Mouse (Mus musculus) forebrain, embryonic 14.5 days (tissue): ENCODE measurements around the gene Ces3b. TPM values are rescaled to one million over a fixed set of nuclear protein-coding genes. Genes with fewer than 3 reads are reported as not detected.

Experiments used
- ATAC-seq: fragments of 200-750 bp; cut with Nextera tagmentation; 2 replicates; pipeline ENCODE4 v1.8.0; 2017; ENCODE audit warnings: mild to moderate bottlenecking, moderate library complexity
- DNase-seq: peaks from one replicate; pipeline ENCODE4 v3.0.0-alpha.2; 2015; ENCODE audit warnings: low spot score
- H3K27ac ChIP-seq: fragments of 300-500 bp; sonication (generic); 2 replicates; pipeline ENCODE4 v1.5.1; 2014; ENCODE audit warnings: low read depth, mild to moderate bottlenecking, control low read depth, low read length, moderate library complexity
- H3K27me3 ChIP-seq: fragments of 300-500 bp; sonication (generic); replicated peaks from 2 replicates; pipeline ENCODE4 v1.6.1; 2014; ENCODE audit warnings: low read length, control low read depth, mixed read lengths; ENCODE audit not compliant: control insufficient read depth, insufficient read depth
- H3K36me3 ChIP-seq: fragments of 300-500 bp; sonication (generic); 2 replicates; pipeline ENCODE4 v1.6.1; 2014; ENCODE audit warnings: low read length, control low read depth; ENCODE audit not compliant: control insufficient read depth, insufficient read depth
- H3K4me1 ChIP-seq: fragments of 300-500 bp; sonication (generic); 2 replicates; pipeline ENCODE4 v1.6.1; 2014; ENCODE audit warnings: antibody characterized with exemption, low read length, control low read depth; ENCODE audit not compliant: control insufficient read depth, insufficient read depth
- H3K4me2 ChIP-seq: fragments of 300-500 bp; sonication (generic); 2 replicates; pipeline ENCODE4 v1.6.1; 2014; ENCODE audit warnings: mild to moderate bottlenecking, control low read depth, low read length
- H3K4me3 ChIP-seq: fragments of 300-500 bp; sonication (generic); 2 replicates; pipeline ENCODE4 v1.5.1; 2014; ENCODE audit warnings: low read depth, low read length, control low read depth
- H3K9ac ChIP-seq: fragments of 300-500 bp; sonication (generic); 2 replicates; pipeline ENCODE4 v1.6.1; 2014; ENCODE audit warnings: mild to moderate bottlenecking, low read length, control low read depth, moderate library complexity
- H3K9me3 ChIP-seq: fragments of 300-500 bp; sonication (generic); replicated peaks from 2 replicates; pipeline ENCODE4 v1.6.1; 2016; ENCODE audit warnings: low read length, control low read depth, mixed read lengths; ENCODE audit not compliant: control insufficient read depth
- WGBS: fragments of 180-500 bp; shearing (Covaris S2); extraction: QIAGEN DNeasy Blood & Tissue Kit; methylation state at CpG from one replicate; pipeline ENCODE4 v1.1.7; 2014; 5-methylcytosine and 5-hydroxymethylcytosine counted together
- polyA plus RNA-seq: library from polyadenylated mRNA; unstranded; fragments of >200 nt; fragmentation: Nextera tagmentation; extraction: Ambion mirVana; gene quantifications from 2 replicates; pipeline ENCODE4 v1.2.1, GENCODE M21; 2014

Ces3b gene
- polyA plus RNA-seq, 1 experiment from 2014 or later = not detected

- Histone ChIP-seq H3K27ac (no peak overlapping the region), H3K36me3 (no peaks in the 10 kb centered on the region), H3K9me3 (no peaks in the 10 kb centered on the region), H3K4me2 (no peak overlapping the region), H3K4me3 (no peak overlapping the region), H3K27me3 (no peaks in the 10 kb centered on the region), H3K9ac (no peak overlapping the region), H3K4me1 (no peaks in the 10 kb centered on the region)
- ATAC-seq (no peak), DNase-seq (no peak)
- WGBS = 83% methylated on average over 3 of the region's 3 CpGs
These were observed 20.7 kb downstream of the Ces3b start for GRCm38 (mm10) chr8:105104220-105104619.

GRCm38 (mm10) chr8:105129864-105130263 lies 46.3 kb downstream of the Ces3b start:
- ATAC-seq (no peak), DNase-seq (no peak)
- 87% methylated on average over 9 of the region's 9 CpGs for WGBS
- Histone ChIP-seq H3K9ac (no peak overlapping the region), H3K9me3 (no peaks in the 10 kb centered on the region), H3K36me3 (no peaks in the 10 kb centered on the region), H3K4me3 (no peak overlapping the region), H3K4me1 (no peaks in the 10 kb centered on the region), H3K4me2 (no peak overlapping the region), H3K27me3 (no peaks in the 10 kb centered on the region), H3K27ac (no peak overlapping the region)

GRCm38 (mm10) chr8:105131509-105131908 lies 48.0 kb downstream of the Ces3b start, which contains the start of gene Ces4a:
Gene Ces4a (plus strand): TSS chr8:105131800.
- Histone ChIP-seq H3K27me3 (no peaks in the 10 kb centered on the region), H3K36me3 (no peaks in the 10 kb centered on the region), H3K4me3 (no peak within 1 kb of the TSS), H3K9ac (no peak within 1 kb of the TSS), H3K4me1 (no peaks in the 10 kb centered on the region), H3K9me3 (no peaks in the 10 kb centered on the region), H3K27ac (no peak within 1 kb of the TSS), H3K4me2 (no peak within 1 kb of the TSS)
- DNase-seq (no peak), ATAC-seq (no peak)
- WGBS = 90% methylated on average over 5 of the region's 5 CpGs

- 27% methylated on average over 4 of the region's 4 CpGs for WGBS
These were observed 54.9 kb downstream of the Ces3b start for GRCm38 (mm10) chr8:105138423-105138822.

GRCm38 (mm10) chr8:105142395-105142794 lies 58.8 kb downstream of the Ces3b start:
- Histone ChIP-seq H3K9me3 (no peaks in the 10 kb centered on the region), H3K36me3 (no peaks in the 10 kb centered on the region), H3K4me1 (no peaks in the 10 kb centered on the region), H3K9ac (no peak overlapping the region), H3K27me3 (no peaks in the 10 kb centered on the region), H3K27ac (no peak overlapping the region), H3K4me3 (no peak overlapping the region), H3K4me2 (no peak overlapping the region)
- 44% methylated on average over 19 of the region's 19 CpGs for WGBS
- ATAC-seq (no peak), DNase-seq (no peak)

More at GRCm38 (mm10) chr8:105138423-105138822, 54.9 kb downstream of the Ces3b start:
- Histone ChIP-seq H3K27ac (no peak overlapping the region), H3K9ac (no peak overlapping the region), H3K9me3 (no peaks in the 10 kb centered on the region), H3K4me2 (no peak overlapping the region), H3K27me3 (no peaks in the 10 kb centered on the region), H3K4me3 (no peak overlapping the region), H3K36me3 (no peaks in the 10 kb centered on the region), H3K4me1 (no peaks in the 10 kb centered on the region)
- ATAC-seq (no peak), DNase-seq (peak; percentile 63)

Other genes starting within 250 kb of the Ces3b start
- not detected in 2 replicates for gene Ces2c, start 236.7 kb upstream of the Ces3b start, polyA plus RNA-seq
- not detected in 2 replicates for gene Ces2e, start 157.5 kb upstream of the Ces3b start, polyA plus RNA-seq
- not detected in 2 replicates for gene Ces2f, start 136.4 kb upstream of the Ces3b start, polyA plus RNA-seq
- gene Ces2g, start 122.0 kb upstream of the Ces3b start, polyA plus RNA-seq = 0.05 and 0.09 TPM in 2 replicates
- gene Ces2h, start 82.9 kb upstream of the Ces3b start, polyA plus RNA-seq = not detected in 2 replicates
- gene Ces3a, start 35.2 kb upstream of the Ces3b start, polyA plus RNA-seq = not detected in 2 replicates
- gene Ces4a, start 48.0 kb downstream of the Ces3b start, polyA plus RNA-seq = 0.09 TPM in 1 of 2 replicates, not detected in the other
- gene Cbfb, start 86.9 kb downstream of the Ces3b start, polyA plus RNA-seq = 34.5 and 39.5 TPM in 2 replicates
- 35.4 and 38.9 TPM in 2 replicates for gene D230025D16Rik, start 141.4 kb downstream of the Ces3b start, polyA plus RNA-seq
- gene B3gnt9, start 171.4 kb downstream of the Ces3b start, polyA plus RNA-seq = 3.1 and 4.1 TPM in 2 replicates
- gene Tradd, start 180.9 kb downstream of the Ces3b start, polyA plus RNA-seq = 14.8 and 21.8 TPM in 2 replicates
- gene Fbxl8, start 180.9 kb downstream of the Ces3b start, polyA plus RNA-seq = 0.50 and 0.85 TPM in 2 replicates
- 0.14 and 0.37 TPM in 2 replicates for gene Hsf4, start 186.0 kb downstream of the Ces3b start, polyA plus RNA-seq
- 2.9 and 3.0 TPM in 2 replicates for gene Nol3, start 192.4 kb downstream of the Ces3b start, polyA plus RNA-seq
- gene 4931428F04Rik, start 206.1 kb downstream of the Ces3b start, polyA plus RNA-seq = 67.9 and 69.5 TPM in 2 replicates
- 8.3 and 8.8 TPM in 2 replicates for gene Exoc3l, start 212.3 kb downstream of the Ces3b start, polyA plus RNA-seq
- gene E2f4, start 213.9 kb downstream of the Ces3b start, polyA plus RNA-seq = 50.8 and 51.9 TPM in 2 replicates
- gene Elmo3, start 221.8 kb downstream of the Ces3b start, polyA plus RNA-seq = 0.70 and 0.82 TPM in 2 replicates
- 0.67 and 0.93 TPM in 2 replicates for gene Lrrc29, start 242.5 kb downstream of the Ces3b start, polyA plus RNA-seq
- gene Tmem208, start 242.6 kb downstream of the Ces3b start, polyA plus RNA-seq = 130 and 141 TPM in 2 replicates